Mouse (Mus musculus) spleen, adult 2 months (tissue): ENCODE results near the gene Nanos3. TPM values are rescaled to one million over a fixed set of nuclear protein-coding genes. Genes with fewer than 3 reads are reported as not detected.

Experiments used
- DNase-seq, 2 experiments: peaks; one replicate each; pipeline versions ENCODE4 v3.0.0 to v3.0.0-alpha.2; 2012 to 2021; ENCODE audit warnings: low spot score in 2 of 2, low read depth in 1 of 2
- H3K27ac ChIP-seq: fragments of 200-500 bp; 2 replicates; pipeline ENCODE4 v1.5.1; 2012; ENCODE audit warnings: low read length, inconsistent platforms; ENCODE audit not compliant: insufficient read depth
- H3K27me3 ChIP-seq: fragments of 200-500 bp; 2 replicates; pipeline ENCODE4 v1.6.1; 2012; ENCODE audit warnings: mild to moderate bottlenecking, moderate library complexity, low read length, inconsistent platforms; ENCODE audit not compliant: control insufficient read depth, insufficient read depth
- H3K36me3 ChIP-seq: fragments of 200-500 bp; 2 replicates; pipeline ENCODE4 v1.6.1; 2012; ENCODE audit warnings: mild to moderate bottlenecking, low read length, inconsistent platforms; ENCODE audit not compliant: control insufficient read depth, insufficient read depth
- H3K4me1 ChIP-seq: fragments of 200-500 bp; 2 replicates; pipeline ENCODE4 v1.6.1; 2011; ENCODE audit warnings: inconsistent platforms; ENCODE audit not compliant: control insufficient read depth, insufficient read depth, insufficient read length
- H3K4me3 ChIP-seq: fragments of 200-500 bp; 2 replicates; pipeline ENCODE4 v1.5.1; 2011; ENCODE audit warnings: mild to moderate bottlenecking, inconsistent platforms; ENCODE audit not compliant: insufficient read depth, insufficient read length; ENCODE audit errors: extremely low read depth
- CTCF ChIP-seq: fragments of 200-500 bp; IDR thresholded peaks from 2 replicates; pipeline ENCODE4 v1.5.1; 2011; ENCODE audit warnings: mild to moderate bottlenecking, inconsistent platforms; ENCODE audit not compliant: insufficient read depth, insufficient read length, insufficient replicate concordance; ENCODE audit errors: extremely low read depth
- POLR2A ChIP-seq: fragments of 200-500 bp; IDR thresholded peaks from 2 replicates; pipeline ENCODE4 v1.6.1; 2011; ENCODE audit warnings: low read depth, low read length, inconsistent platforms
- WGBS: fragments of 180-500 bp; shearing (Covaris S2); methylation state at CpG from one replicate; pipeline ENCODE4 v1.1.7; 2018; 5-methylcytosine and 5-hydroxymethylcytosine counted together
- polyA plus RNA-seq: library from polyadenylated mRNA; depleted of rRNA; stranded (reverse); fragments of >200 nt; gene quantifications from 2 replicates; pipeline ENCODE4 v1.2.3, GENCODE M21; 2012; rRNA removed

Gene Nanos3
- polyA plus RNA-seq, 1 experiment, result not detected

GRCm38 (mm10) chr8:84130806-84131205, 54.2 kb downstream of the Nanos3 start:
- no peak for TF ChIP-seq CTCF
- TF ChIP-seq POLR2A, result no peak

DNA sequence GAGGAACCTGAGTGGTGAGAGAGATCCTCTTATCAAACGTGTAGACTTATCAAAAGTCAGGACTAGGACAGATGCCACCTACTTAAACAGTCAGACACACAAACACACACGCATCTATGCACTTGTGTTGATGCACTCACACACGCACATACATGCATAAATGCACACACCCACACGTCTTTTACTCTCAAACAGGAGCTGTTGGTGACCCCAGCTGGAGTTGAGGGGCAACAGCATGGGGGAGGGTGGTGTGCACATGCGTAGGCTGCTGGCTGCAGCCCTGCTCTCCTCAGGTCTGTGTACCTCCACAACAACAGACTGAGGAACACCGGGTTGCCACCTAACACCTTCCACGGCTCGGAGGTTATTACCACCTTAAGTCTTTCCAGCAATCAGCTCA, 56.7 kb downstream of the Nanos3 start:
- DNase-seq, result no peak
- no peak overlapping the region for H3K4me3 ChIP-seq
- H3K36me3 ChIP-seq, result peaks cover 6% of the 10 kb centered on the region
- H3K27ac ChIP-seq, result no peak overlapping the region
- no peaks in the 10 kb centered on the region for H3K27me3 ChIP-seq
- TF ChIP-seq CTCF, result no peak
- no peak for TF ChIP-seq POLR2A
- 48% methylated on average over 8 of the region's 8 CpGs for WGBS
- H3K4me1 ChIP-seq, result peaks cover 7% of the 10 kb centered on the region; the same call in 1 of the 2 replicates

More at GRCm38 (mm10) chr8:84130806-84131205, 54.2 kb downstream of the Nanos3 start:
- 92% methylated on average over 30 of the region's 30 CpGs for WGBS
- DNase-seq, result no peak
- H3K27ac ChIP-seq, result no peak overlapping the region
- H3K27me3 ChIP-seq, result no peaks in the 10 kb centered on the region
- H3K4me1 ChIP-seq, result peaks cover 7% of the 10 kb centered on the region; the same call in 1 of the 2 replicates
- H3K36me3 ChIP-seq, result peaks cover 22% of the 10 kb centered on the region
- no peak overlapping the region for H3K4me3 ChIP-seq

DNA sequence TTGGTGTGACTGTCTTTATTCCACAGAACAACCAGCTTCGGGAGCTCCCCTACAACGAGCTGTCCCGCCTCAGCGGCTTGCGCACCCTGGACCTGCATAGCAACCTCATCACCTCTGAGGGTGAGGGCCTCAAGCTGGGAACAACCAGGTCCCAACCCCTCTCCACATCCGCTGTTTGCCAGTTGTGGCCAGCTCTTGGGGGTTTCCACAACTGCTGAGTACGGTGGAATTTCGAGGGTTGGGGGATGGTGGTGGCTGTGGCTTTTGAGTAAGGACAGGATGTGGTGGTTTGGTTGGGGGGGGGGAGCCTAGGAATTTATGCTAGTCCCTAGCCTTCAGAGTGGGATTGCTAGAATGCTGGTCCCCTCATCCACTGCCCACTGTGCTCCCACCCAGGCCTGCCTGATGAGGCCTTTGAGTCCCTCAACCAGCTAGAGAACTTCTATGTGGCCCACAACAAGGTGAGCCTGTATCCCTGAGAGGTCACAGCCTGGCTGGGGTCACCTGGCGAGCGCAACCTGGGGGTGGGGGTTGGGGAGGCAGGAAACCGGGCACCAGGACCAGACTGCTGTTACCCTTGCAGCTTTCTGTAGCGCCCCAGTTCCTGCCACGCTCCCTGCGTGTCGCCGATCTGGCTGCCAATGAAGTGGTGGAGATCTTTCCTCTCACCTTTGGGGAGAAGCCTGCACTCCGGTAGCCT, 57.7 kb downstream of the Nanos3 start:
- Histone ChIP-seq H3K4me3 (peak overlapping the region; percentile 11; the same call in 1 of the 2 replicates), H3K36me3 (no peaks in the 10 kb centered on the region), H3K27me3 (no peaks in the 10 kb centered on the region), H3K4me1 (peaks cover under 1% of the 10 kb centered on the region; the same call in 1 of the 2 replicates), H3K27ac (peak overlapping the region; percentile 58)
- no peak for DNase-seq
- TF ChIP-seq CTCF (no peak), POLR2A (no peak)
- WGBS, result 28% methylated on average over 17 of the region's 17 CpGs

DNA sequence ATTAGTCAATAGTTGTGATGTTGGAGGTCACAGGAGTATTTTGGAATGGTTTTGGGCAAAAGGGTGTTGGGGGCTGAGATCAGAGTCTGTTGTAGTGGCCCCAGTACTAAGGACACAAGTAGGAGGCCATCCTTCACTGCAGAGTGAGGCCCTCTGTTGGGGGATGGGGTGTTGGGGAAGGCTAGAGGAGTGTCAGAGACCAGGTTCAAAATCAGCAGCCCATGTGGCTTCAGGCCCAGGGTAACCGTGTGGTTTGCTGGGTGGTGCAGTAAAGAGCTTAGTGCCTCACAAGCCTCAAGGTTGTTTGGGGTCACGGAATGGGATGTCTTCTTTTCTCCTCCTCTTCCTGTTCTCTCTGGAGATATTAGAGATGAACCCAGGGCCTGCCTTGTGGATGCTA, 58.3 kb downstream of the Nanos3 start:
- Histone ChIP-seq H3K27ac (peak overlapping the region; percentile 58; the same call in 1 of the 2 replicates), H3K36me3 (no peaks in the 10 kb centered on the region), H3K27me3 (no peaks in the 10 kb centered on the region), H3K4me1 (no peaks in the 10 kb centered on the region; the same call in 1 of the 2 replicates), H3K4me3 (no peak overlapping the region)
- TF ChIP-seq CTCF (no peak), POLR2A (no peak)
- DNase-seq, result no peak
- 25% methylated on average over 2 of the region's 2 CpGs for WGBS

DNA sequence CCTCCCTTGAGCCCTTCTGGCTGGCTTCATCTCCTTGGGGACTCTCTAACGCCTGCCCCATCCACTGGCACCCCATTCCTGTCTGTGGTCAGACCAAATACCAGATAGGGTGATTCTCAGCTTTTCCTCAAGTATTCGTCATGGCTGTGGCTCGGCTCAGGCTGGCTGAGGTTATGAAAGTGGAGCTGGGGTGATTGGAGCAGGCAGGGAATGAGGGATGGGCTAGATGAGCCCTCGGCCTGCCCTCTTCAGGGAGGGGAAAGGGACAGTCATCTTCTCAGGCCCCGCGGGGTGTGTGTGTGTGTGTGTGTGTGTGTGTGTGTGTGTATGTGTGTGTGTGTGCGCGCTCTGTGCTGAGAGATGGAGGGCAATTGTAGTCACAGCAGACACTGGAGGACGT, 59.4 kb downstream of the Nanos3 start, which contains the start of gene Podnl1:
Podnl1 (plus strand) TSS at position 334 of the 400 bp plus-strand sequence.
- Histone ChIP-seq H3K36me3 (no peaks in the 10 kb centered on the region), H3K4me1 (no peaks in the 10 kb centered on the region), H3K27me3 (no peaks in the 10 kb centered on the region), H3K27ac (peak within 1 kb of the TSS; percentile 12; the same call in 1 of the 2 replicates), H3K4me3 (no peak within 1 kb of the TSS)
- TF ChIP-seq POLR2A, result no peak
- TF ChIP-seq CTCF, result no peak
- 65% methylated on average over 9 of the region's 9 CpGs for WGBS
- no peak for DNase-seq

Other genes with a start within 250 kb of the Nanos3 start
- gene Gm10644, start 230.0 kb downstream of the Nanos3 start, polyA plus RNA-seq, result 1.2 and 1.3 TPM in 2 replicates
- gene Asf1b, start 229.7 kb downstream of the Nanos3 start, polyA plus RNA-seq, result 33.2 and 38.4 TPM in 2 replicates
- gene Prkaca, start 212.2 kb downstream of the Nanos3 start, polyA plus RNA-seq, result 26.7 and 31.5 TPM in 2 replicates
- gene Samd1, start 187.5 kb downstream of the Nanos3 start, polyA plus RNA-seq, result 39.5 and 53.7 TPM in 2 replicates
- 0.46 and 0.63 TPM in 2 replicates for gene 1700067K01Rik, start 183.7 kb downstream of the Nanos3 start, polyA plus RNA-seq
- 0.60 and 4.4 TPM in 2 replicates for gene 2210011C24Rik, start 173.0 kb downstream of the Nanos3 start, polyA plus RNA-seq
- gene Palm3, start 163.7 kb downstream of the Nanos3 start, polyA plus RNA-seq, result 0.22 and 0.23 TPM in 2 replicates
- gene Il27ra, start 142.6 kb downstream of the Nanos3 start, polyA plus RNA-seq, result 69.5 and 70.0 TPM in 2 replicates
- 3.8 and 5.3 TPM in 2 replicates for gene Rln3, start 140.2 kb downstream of the Nanos3 start, polyA plus RNA-seq
- gene Gm10643, start 120.1 kb downstream of the Nanos3 start, polyA plus RNA-seq, result 0.35 and 0.43 TPM in 2 replicates
- 45.6 and 58.3 TPM in 2 replicates for gene Rfx1, start 118.4 kb downstream of the Nanos3 start, polyA plus RNA-seq
- 64.1 and 87.6 TPM in 2 replicates for gene Dcaf15, start 80.4 kb downstream of the Nanos3 start, polyA plus RNA-seq
- 11.1 and 12.9 TPM in 2 replicates for gene Podnl1, start 59.2 kb downstream of the Nanos3 start, polyA plus RNA-seq
- 21.0 and 26.6 TPM in 2 replicates for gene Cc2d1a, start 37.3 kb downstream of the Nanos3 start, polyA plus RNA-seq
- 1.4 TPM in 2 replicates for gene 4930432K21Rik, start 37.2 kb downstream of the Nanos3 start, polyA plus RNA-seq
- gene Zswim4, start 51.8 kb upstream of the Nanos3 start, polyA plus RNA-seq, result 11.3 and 17.5 TPM in 2 replicates
- gene D8Ertd738e, start 64.5 kb upstream of the Nanos3 start, polyA plus RNA-seq, result 68.3 and 88.3 TPM in 2 replicates
- gene Mri1, start 72.1 kb upstream of the Nanos3 start, polyA plus RNA-seq, result 59.5 and 104 TPM in 2 replicates
- gene Ccdc130, start 85.2 kb upstream of the Nanos3 start, polyA plus RNA-seq, result 26.0 and 27.1 TPM in 2 replicates
- 7.0 and 13.5 TPM in 2 replicates for gene Cacna1a, start 203.2 kb upstream of the Nanos3 start, polyA plus RNA-seq